Mouse (Mus musculus) hindbrain, embryonic 10.5 days (tissue): ENCODE results near the gene Tcf7l1. TPM values are rescaled to one million over a fixed set of nuclear protein-coding genes. Genes with fewer than 3 reads are reported as not detected.
A peak's percentile ranks its signal among the peaks of the same experiment; 100 is the strongest.

Experiments
- DNase-seq: peaks from one replicate; pipeline ENCODE4 v3.0.0-alpha.2; 2017; ENCODE audit warnings: low spot score
- H3K27ac ChIP-seq: fragments of 300-500 bp; sonication (generic); 2 replicates; pipeline ENCODE4 v1.5.1; 2016; ENCODE audit warnings: mild to moderate bottlenecking, moderate library complexity
- H3K27me3 ChIP-seq: fragments of 300-500 bp; sonication (generic); 2 replicates; pipeline ENCODE4 v1.6.1; 2016; ENCODE audit warnings: mild to moderate bottlenecking; ENCODE audit not compliant: poor library complexity, insufficient read depth, severe bottlenecking
- H3K36me3 ChIP-seq: fragments of 300-500 bp; sonication (generic); 2 replicates; pipeline ENCODE4 v1.6.1; 2016; ENCODE audit warnings: mild to moderate bottlenecking, moderate library complexity
- H3K4me1 ChIP-seq: fragments of 300-500 bp; sonication (generic); replicated peaks from 2 replicates; pipeline ENCODE4 v1.6.1; 2016; ENCODE audit warnings: mild to moderate bottlenecking
- H3K4me3 ChIP-seq: fragments of 300-500 bp; sonication (generic); 2 replicates; pipeline ENCODE4 v1.5.1; 2016; ENCODE audit warnings: mild to moderate bottlenecking, moderate library complexity
- H3K9me3 ChIP-seq: fragments of 300-500 bp; sonication (generic); 2 replicates; pipeline ENCODE4 v1.6.1; 2016; ENCODE audit warnings: mild to moderate bottlenecking, moderate library complexity
- WGBS: fragments of 180-500 bp; shearing (Covaris S2); methylation state at CpG from one replicate; pipeline ENCODE4 v1.1.7; 2016; 5-methylcytosine and 5-hydroxymethylcytosine counted together
- polyA plus RNA-seq: library from polyadenylated mRNA; unstranded; fragments of >200 nt; fragmentation: Nextera tagmentation; extraction: Ambion mirVana; gene quantifications from 2 replicates; pipeline ENCODE4 v1.2.1, GENCODE M21; 2016

Gene Tcf7l1
- polyA plus RNA-seq, 1 experiment from 2014 or later, result 23.7 TPM

- no peak for DNase-seq
- Histone ChIP-seq H3K36me3 (peaks cover 9% of the 10 kb centered on the region), H3K9me3 (no peaks in the 10 kb centered on the region), H3K4me3 (no peak overlapping the region), H3K27me3 (no peaks in the 10 kb centered on the region), H3K4me1 (peaks cover 73% of the 10 kb centered on the region), H3K27ac (peak overlapping the region; percentile 88)
- 80% methylated on average over 4 of the region's 4 CpGs for WGBS
Measured at GRCm38 (mm10) chr6:72732109-72732508, 56.9 kb downstream of the Tcf7l1 start.

- Histone ChIP-seq H3K27ac (peak overlapping the region; percentile 88), H3K27me3 (no peaks in the 10 kb centered on the region), H3K4me1 (peaks cover 62% of the 10 kb centered on the region), H3K36me3 (peaks cover 9% of the 10 kb centered on the region; the same call in 1 of the 2 replicates), H3K9me3 (no peaks in the 10 kb centered on the region), H3K4me3 (peak overlapping the region; percentile 27)
- DNase-seq, result peak; percentile 86
- WGBS, result 18% methylated on average over 8 of the region's 8 CpGs
Measured at GRCm38 (mm10) chr6:72730560-72730849, 58.5 kb downstream of the Tcf7l1 start.

DNA sequence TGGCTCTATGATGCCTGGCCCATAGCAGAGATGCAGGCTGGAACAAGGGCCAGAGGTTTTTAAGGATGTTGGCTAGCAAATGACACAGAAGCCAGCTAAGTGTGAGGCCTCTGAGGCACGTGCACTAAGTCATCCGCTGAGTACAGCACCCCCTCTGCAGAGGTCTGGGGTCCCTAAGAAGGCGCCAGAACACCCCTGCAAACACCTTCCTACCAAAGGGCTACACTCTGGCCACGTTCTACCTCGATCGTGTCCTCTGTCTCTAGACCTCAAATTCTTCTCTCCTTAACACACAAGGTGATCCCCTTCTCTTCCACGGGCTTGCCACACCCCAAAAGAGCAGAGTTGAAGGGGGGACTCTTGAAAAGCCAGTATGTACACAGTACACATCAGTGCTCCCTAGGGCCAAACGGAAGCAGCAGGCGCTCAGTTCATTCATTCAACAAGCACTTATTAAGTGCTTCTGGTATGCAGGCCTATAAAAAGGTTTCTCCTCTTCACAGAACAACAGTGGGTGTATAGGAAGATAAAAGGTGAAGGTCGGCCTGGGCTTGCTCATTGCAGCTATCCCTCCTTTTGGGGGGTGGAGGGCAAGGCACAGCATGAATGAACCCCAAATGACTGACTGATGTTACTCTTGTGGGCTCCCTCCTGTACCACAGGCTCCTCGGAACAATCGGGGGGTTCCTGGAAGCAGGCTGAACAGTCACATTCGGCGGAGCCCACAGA lies 59.1 kb downstream of the Tcf7l1 start:
- Histone ChIP-seq H3K9me3 (no peaks in the 10 kb centered on the region), H3K27me3 (no peaks in the 10 kb centered on the region), H3K36me3 (peaks cover 9% of the 10 kb centered on the region; the same call in 1 of the 2 replicates), H3K27ac (peak overlapping the region; percentile 88), H3K4me3 (peak overlapping the region; percentile 27; the same call in 1 of the 2 replicates), H3K4me1 (peaks cover 62% of the 10 kb centered on the region)
- DNase-seq, result no peak
- 36% methylated on average over 14 of the region's 14 CpGs for WGBS

- Histone ChIP-seq H3K9me3 (no peaks in the 10 kb centered on the region), H3K36me3 (peaks cover 3% of the 10 kb centered on the region; the same call in 1 of the 2 replicates), H3K4me1 (peaks cover 75% of the 10 kb centered on the region), H3K27ac (peak overlapping the region; percentile 88), H3K4me3 (no peak overlapping the region), H3K27me3 (no peaks in the 10 kb centered on the region)
- DNase-seq, result peak; percentile 51
- WGBS, result 27% methylated on average over 6 of the region's 6 CpGs
Measured at GRCm38 (mm10) chr6:72727826-72728225, 61.2 kb downstream of the Tcf7l1 start.

GRCm38 (mm10) chr6:72724494-72725180 lies 64.4 kb downstream of the Tcf7l1 start:
- no peak overlapping the region for H3K4me3 ChIP-seq
- H3K9me3 ChIP-seq, result no peaks in the 10 kb centered on the region
- no peak for DNase-seq
- no peaks in the 10 kb centered on the region for H3K27me3 ChIP-seq
- H3K4me1 ChIP-seq, result peaks cover 64% of the 10 kb centered on the region
- no peaks in the 10 kb centered on the region for H3K36me3 ChIP-seq
- WGBS, result 58% methylated on average over 8 of the region's 8 CpGs
- peak overlapping the region; percentile 65 for H3K27ac ChIP-seq

GRCm38 (mm10) chr6:72723731-72724385 lies 65.2 kb downstream of the Tcf7l1 start:
- H3K4me1 ChIP-seq, result peaks cover 59% of the 10 kb centered on the region
- no peak for DNase-seq
- 80% methylated on average over 15 of the region's 15 CpGs for WGBS
- H3K27me3 ChIP-seq, result no peaks in the 10 kb centered on the region
- no peak overlapping the region for H3K4me3 ChIP-seq
- peak overlapping the region; percentile 65 for H3K27ac ChIP-seq
- H3K9me3 ChIP-seq, result no peaks in the 10 kb centered on the region
- no peaks in the 10 kb centered on the region for H3K36me3 ChIP-seq

GRCm38 (mm10) chr6:72723143-72723542 lies 65.9 kb downstream of the Tcf7l1 start:
- Histone ChIP-seq H3K27me3 (no peaks in the 10 kb centered on the region), H3K36me3 (peaks cover 2% of the 10 kb centered on the region; the same call in 1 of the 2 replicates), H3K4me1 (peaks cover 52% of the 10 kb centered on the region), H3K4me3 (no peak overlapping the region), H3K9me3 (no peaks in the 10 kb centered on the region), H3K27ac (no peak overlapping the region)
- 91% methylated on average over 4 of the region's 4 CpGs for WGBS
- no peak for DNase-seq

DNA sequence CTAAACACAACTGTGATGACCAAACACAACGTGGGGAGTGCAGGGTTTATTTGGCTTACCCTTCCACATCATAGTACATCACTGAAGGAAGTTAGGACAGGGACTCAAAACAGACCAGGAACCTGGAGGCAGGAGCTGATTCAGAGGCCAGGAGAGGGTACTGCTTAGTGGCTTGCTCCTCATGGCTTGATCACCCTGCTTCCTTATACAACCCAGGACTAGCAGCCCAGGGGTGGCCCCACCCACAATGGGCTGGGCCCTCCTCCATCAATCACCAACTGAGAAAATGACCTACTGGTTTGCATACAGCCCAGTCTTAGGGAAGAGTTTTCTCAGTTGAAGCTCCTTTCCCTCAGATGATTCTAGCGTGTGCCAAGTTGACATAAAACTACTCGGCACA lies 68.2 kb downstream of the Tcf7l1 start:
- no peak for DNase-seq
- no peaks in the 10 kb centered on the region for H3K9me3 ChIP-seq
- H3K27ac ChIP-seq, result no peak overlapping the region
- H3K27me3 ChIP-seq, result no peaks in the 10 kb centered on the region
- 89% methylated on average over 3 of the region's 3 CpGs for WGBS
- H3K4me1 ChIP-seq, result peaks cover 43% of the 10 kb centered on the region
- no peak overlapping the region for H3K4me3 ChIP-seq
- peaks cover 19% of the 10 kb centered on the region for H3K36me3 ChIP-seq

- Histone ChIP-seq H3K27me3 (no peaks in the 10 kb centered on the region), H3K9me3 (no peaks in the 10 kb centered on the region), H3K4me3 (no peak overlapping the region), H3K36me3 (peaks cover 19% of the 10 kb centered on the region), H3K4me1 (peaks cover 48% of the 10 kb centered on the region), H3K27ac (0 out of 2 replicates have a peak overlapping the region, but pooled peaks have one; percentile 1)
- DNase-seq, result no peak
- 76% methylated on average over 4 of the region's 4 CpGs for WGBS
Measured at GRCm38 (mm10) chr6:72714726-72715125, 74.3 kb downstream of the Tcf7l1 start.

GRCm38 (mm10) chr6:72714250-72714649 lies 74.8 kb downstream of the Tcf7l1 start:
- H3K27ac ChIP-seq, result 0 out of 2 replicates have a peak overlapping the region, but pooled peaks have one; percentile 1
- no peaks in the 10 kb centered on the region for H3K27me3 ChIP-seq
- no peaks in the 10 kb centered on the region for H3K9me3 ChIP-seq
- DNase-seq, result no peak
- H3K4me3 ChIP-seq, result no peak overlapping the region
- peaks cover 44% of the 10 kb centered on the region for H3K4me1 ChIP-seq
- peaks cover 19% of the 10 kb centered on the region for H3K36me3 ChIP-seq
- WGBS, result 58% methylated on average over 9 of the region's 9 CpGs

- Histone ChIP-seq H3K9me3 (no peaks in the 10 kb centered on the region), H3K4me1 (peaks cover 60% of the 10 kb centered on the region), H3K4me3 (peak overlapping the region; percentile 23), H3K27ac (peak overlapping the region; percentile 82), H3K27me3 (no peaks in the 10 kb centered on the region), H3K36me3 (0 out of 2 replicates have a peak, but pooled peaks cover under 1% of the 10 kb centered on the region)
- WGBS, result 12% methylated on average over 8 of the region's 8 CpGs
- peak; percentile 72 for DNase-seq
Measured at GRCm38 (mm10) chr6:72711508-72712081, 77.5 kb downstream of the Tcf7l1 start.

DNA sequence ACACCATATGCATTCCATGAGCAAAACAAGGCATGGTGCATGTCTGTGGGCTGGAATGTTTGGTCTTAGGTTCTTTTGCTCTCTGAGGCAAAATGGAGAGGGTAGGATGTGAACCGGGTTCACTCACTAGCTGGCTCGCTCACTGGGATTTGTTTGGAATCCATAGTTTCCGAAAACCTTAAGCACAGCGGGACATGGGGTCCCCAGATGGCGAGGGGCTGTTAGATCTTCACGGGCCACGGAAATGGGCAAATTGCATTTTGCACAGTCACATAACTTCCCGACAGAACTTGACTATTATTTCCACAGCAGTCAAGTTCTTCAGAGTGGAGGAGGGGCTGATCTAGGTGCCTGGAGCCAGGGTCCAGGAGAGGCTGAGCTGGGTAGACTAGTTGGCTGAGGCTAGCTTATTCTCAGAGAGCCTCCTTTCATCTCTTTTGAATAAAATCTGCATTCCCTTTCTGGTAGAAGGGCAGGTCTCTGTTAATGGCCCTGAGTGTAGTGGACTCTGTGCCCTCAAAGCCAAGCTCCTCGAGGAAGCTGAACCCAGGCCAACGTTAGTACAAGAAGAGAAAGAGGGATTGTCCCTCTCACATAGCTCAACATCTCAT lies 78.1 kb downstream of the Tcf7l1 start:
- no peak for DNase-seq
- no peaks in the 10 kb centered on the region for H3K36me3 ChIP-seq
- peaks cover 64% of the 10 kb centered on the region for H3K4me1 ChIP-seq
- peak overlapping the region; percentile 82 for H3K27ac ChIP-seq
- 49% methylated on average over 10 of the region's 10 CpGs for WGBS
- H3K4me3 ChIP-seq, result peak overlapping the region; percentile 23; the same call in 1 of the 2 replicates
- no peaks in the 10 kb centered on the region for H3K27me3 ChIP-seq
- no peaks in the 10 kb centered on the region for H3K9me3 ChIP-seq
